Mouse (Mus musculus) kidney, adult 11 months (tissue): ENCODE data around the gene Fbxo28.

ENCODE experiments used
- DNase-seq: peaks from one replicate; pipeline ENCODE4 v3.0.0; 2022

Fbxo28 gene

GRCm38 (mm10) chr1:182284795-182285194 lies 56.6 kb downstream of the Fbxo28 start:
- no peak for DNase-seq

DNA sequence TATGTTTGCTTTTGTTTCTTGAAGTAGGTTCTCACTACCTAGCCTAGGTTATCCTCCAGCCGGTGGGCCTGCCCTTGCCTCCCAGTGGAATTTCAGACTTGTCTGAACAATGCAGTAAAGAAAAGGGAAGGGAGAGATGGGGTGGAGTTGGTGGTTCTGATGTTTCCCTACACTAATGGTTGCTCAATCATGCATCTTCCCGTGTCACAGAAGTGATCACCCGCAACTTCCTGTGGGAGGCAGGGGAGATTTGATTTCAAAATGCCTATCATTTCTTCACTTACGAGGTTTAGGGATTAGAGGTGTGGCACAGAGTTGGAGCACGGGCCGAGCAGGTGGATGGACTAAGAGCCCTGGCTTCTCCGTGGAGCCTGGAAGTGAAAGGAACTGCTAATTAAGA lies 58.2 kb downstream of the Fbxo28 start:
- DNase-seq, result no peak

GRCm38 (mm10) chr1:182282091-182283075 lies 59.0 kb downstream of the Fbxo28 start, which contains the start of gene Degs1:
Gene Degs1 (minus strand): TSS chr1:182282804.
- peak; percentile 97 for DNase-seq

GRCm38 (mm10) chr1:182281251-182281711 lies 60.1 kb downstream of the Fbxo28 start:
- DNase-seq, result no peak

DNA sequence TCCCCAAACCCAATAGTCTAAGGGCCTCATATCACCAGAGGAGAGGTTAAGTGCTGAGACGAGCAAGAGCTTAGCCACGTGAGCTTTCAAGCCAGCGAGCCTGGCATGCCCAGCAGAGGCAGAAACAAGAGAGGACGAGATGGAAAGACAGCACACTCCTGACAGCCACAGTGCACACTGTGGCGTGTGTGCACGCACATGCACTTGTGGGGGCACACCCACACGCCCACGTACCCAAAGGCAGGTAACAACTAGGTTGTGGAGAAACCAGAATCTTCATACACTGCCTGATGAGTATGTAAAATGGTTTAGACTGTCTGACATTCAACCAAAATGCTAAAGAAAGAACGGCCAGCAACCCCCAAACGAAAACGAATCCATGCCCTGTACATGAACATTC lies 60.9 kb downstream of the Fbxo28 start:
- DNase-seq, result no peak

- no peak for DNase-seq
These were observed 61.4 kb downstream of the Fbxo28 start for GRCm38 (mm10) chr1:182280046-182280445.

DNA sequence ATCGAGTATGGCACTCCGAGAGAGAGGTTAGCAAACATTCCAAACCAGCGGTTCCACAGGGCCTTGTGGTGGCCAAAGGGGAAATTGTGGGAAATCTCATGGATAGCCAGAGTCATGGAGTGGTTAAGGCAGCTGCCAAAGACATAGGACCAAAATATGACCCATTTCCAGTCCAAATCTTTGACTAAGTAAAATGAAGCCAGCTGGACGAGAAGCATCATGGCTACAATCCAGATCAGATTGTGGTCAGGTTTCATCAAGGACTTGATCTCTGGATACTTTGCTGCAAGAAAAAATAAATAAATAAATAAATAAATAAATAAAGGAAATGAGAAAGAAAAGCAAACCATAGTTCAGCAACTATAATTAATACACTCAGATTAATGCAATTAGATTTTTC lies 62.0 kb downstream of the Fbxo28 start:
- DNase-seq, result no peak

DNA sequence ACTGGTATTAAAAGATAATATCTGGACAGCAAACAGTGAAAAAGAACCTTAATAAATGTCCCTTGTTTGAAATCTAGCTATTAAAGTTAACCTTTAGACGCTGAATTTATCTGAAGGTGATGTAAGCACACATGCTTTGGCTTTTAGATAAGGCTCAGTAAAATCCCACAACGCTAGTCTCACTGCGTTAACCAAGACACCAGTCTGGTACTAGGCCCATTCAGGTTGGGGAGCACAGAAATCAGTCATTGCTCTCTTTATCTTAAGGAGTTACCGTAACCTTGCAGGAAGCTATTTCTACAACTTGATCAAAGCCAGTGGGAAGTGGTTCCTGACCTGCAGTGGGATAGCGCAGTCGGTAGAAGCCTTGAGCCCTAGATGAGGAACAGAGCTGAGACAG lies 66.3 kb downstream of the Fbxo28 start:
- DNase-seq, result no peak

- no peak for DNase-seq
These were observed 69.8 kb downstream of the Fbxo28 start for GRCm38 (mm10) chr1:182271632-182272031.

DNA sequence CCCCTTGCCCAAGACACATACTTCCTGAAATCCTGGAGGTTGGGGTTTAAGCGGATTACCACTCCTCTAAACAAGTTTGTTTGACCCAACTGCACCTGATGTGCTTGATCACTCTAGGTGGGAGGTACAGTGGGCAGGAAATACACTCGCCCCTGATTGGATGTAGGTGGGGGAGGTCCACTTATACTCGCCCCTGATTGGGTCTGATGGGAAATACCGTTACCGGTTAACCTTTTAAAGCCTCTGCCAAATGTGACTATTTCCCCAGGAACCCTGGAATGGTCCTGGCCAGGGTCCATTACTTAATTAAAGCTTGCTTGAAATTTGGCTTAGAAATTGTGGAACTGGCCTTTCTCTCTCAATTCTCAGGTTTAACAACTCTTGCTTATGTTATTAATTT lies 70.3 kb downstream of the Fbxo28 start:
- DNase-seq, result peak; percentile 90

- peak; percentile 91 for DNase-seq
These were observed 73.1 kb downstream of the Fbxo28 start for GRCm38 (mm10) chr1:182268317-182268716.

- no peak for DNase-seq
These were observed 75.4 kb downstream of the Fbxo28 start for GRCm38 (mm10) chr1:182266028-182266525.
